ENCODE assay signal across 8 mouse cellular contexts in genomic region chr19:7064571-7064970, GRCm38 (mm10). TPM values are rescaled to one million over a fixed set of nuclear protein-coding genes. Genes with fewer than 3 reads are reported as not detected.
A peak's percentile ranks its signal among the peaks of the same experiment; 100 is the strongest.
DNase-seq lines count a peak whose midpoint lies in the region; ATAC-seq and TF ChIP-seq lines count a peak whose summit lies in the region.

No protein-coding gene starts in this region.

- H3K9ac ChIP-seq in CH12.LX (ENCODE audit: insufficient read depth, low read depth) = no peak overlapping the region
- peak overlapping the region; percentile 6; the same call in 1 of the 2 replicates for H3K9ac ChIP-seq in forebrain, embryonic 11.5 days (ENCODE audit: low read length)
- no peak overlapping the region for H3K9ac ChIP-seq in liver, postnatal 0 days (replicated peaks)
- H3K9ac ChIP-seq in neural tube, embryonic 15.5 days (replicated peaks) = no peak overlapping the region

- TF ChIP-seq RAD21 in CH12.LX (IDR thresholded peaks at IDR 0.05; ENCODE audit: low read depth, low read length) = peak; percentile 88

- no peaks in the 10 kb centered on the region for H3K79me2 ChIP-seq in CH12.LX (replicated peaks; ENCODE audit: control insufficient read depth, extremely low read depth, insufficient read depth, poor library complexity, severe bottlenecking)

- TF ChIP-seq POLR2A in CH12.LX (IDR thresholded peaks at IDR 0.05; ENCODE audit: low read depth, low read length) = no peak

- intact Hi-C loops in heart, postnatal 25 days (cut with DNase I) = loop anchor here (1.0 to 10.0 kb wide), 3 partner anchors 132 to 370 kb away; partner anchors contain the start of gene Mark2

- H3K27me3 ChIP-seq in CH12.LX (replicated peaks) = peaks cover 60% of the 10 kb centered on the region
- peaks cover 6% of the 10 kb centered on the region; the same call in 1 of the 2 replicates for H3K27me3 ChIP-seq in forebrain, embryonic 11.5 days (ENCODE audit: control insufficient read depth, insufficient read depth, low read length)
- H3K27me3 ChIP-seq in liver, postnatal 0 days (ENCODE audit: insufficient read depth, low read length) = peaks cover 12% of the 10 kb centered on the region
- peaks cover 17% of the 10 kb centered on the region for H3K27me3 ChIP-seq in neural tube, embryonic 15.5 days (replicated peaks)

- dilution Hi-C loops in CH12.LX (cut with MboI; ENCODE audit: extremely low pct_ligation_motif_present, extremely low pct_unique_long_range_greater_than_20kb, low sequenced_read_pairs) = no loop called here

- TF ChIP-seq CTCF in CH12.LX (conservative IDR thresholded peaks at IDR 0.05 in 1 of 2, IDR thresholded peaks at IDR 0.05 in 1 of 2; ENCODE audit: low read depth in 2 of 2, low read length in 2 of 2) = peak; percentile 94 to 97
- peak; percentile 100 for TF ChIP-seq CTCF in liver, postnatal 0 days (IDR thresholded peaks at IDR 0.05; ENCODE audit: low read depth)

- DNase-seq in CH12.LX (ENCODE audit: extremely low read depth) = peak; percentile 84
- peak; percentile 60 for DNase-seq in c-Kit-negative CD71-positive TER-119-positive erythroid progenitor cells, embryonic 14.5 days (ENCODE audit: low read depth, low spot score)
- DNase-seq in forebrain, embryonic 11.5 days (ENCODE audit: low spot score) = peak; percentile 94
- peak; percentile 40 for DNase-seq in heart, postnatal 25 days (ENCODE audit: low spot score)
- peak; percentile 84 for DNase-seq in layer of hippocampus, adult 11-12 months (ENCODE audit: low spot score)
- peak; percentile 90 for DNase-seq in liver, postnatal 0 days
- peak; percentile 93 for DNase-seq in testis, postnatal 10 days (ENCODE audit: low spot score)

- in situ Hi-C loops in CH12.LX (cut with MboI; ENCODE audit: low pct_ligation_motif_present, low pct_unique_long_range_greater_than_20kb, low sequenced_read_pairs) = loop anchor here (25.0 kb wide), 1 partner anchor 348 kb away; the partner anchor contains the start of gene 2700081O15Rik

- peak; percentile 63; the same call in 1 of the 2 replicates for ATAC-seq in forebrain, embryonic 11.5 days (replicated peaks; ENCODE audit: low FRiP score)
- ATAC-seq in liver, postnatal 0 days = peak; percentile 67
- ATAC-seq in neural tube, embryonic 15.5 days (ENCODE audit: low FRiP score) = peak; percentile 64; the same call in 1 of the 2 replicates

- no peak for TF ChIP-seq EP300 in CH12.LX (IDR thresholded peaks at IDR 0.05; ENCODE audit: low read length)
- no peak for TF ChIP-seq EP300 in liver, postnatal 0 days (IDR thresholded peaks at IDR 0.05; ENCODE audit: low read depth)

- 1% methylated on average over 3 of the region's 3 CpGs for WGBS in forebrain, embryonic 11.5 days
- 0% methylated on average over 3 of the region's 3 CpGs for WGBS in liver, postnatal 0 days (ENCODE audit: insufficient replicate concordance)
- WGBS in neural tube, embryonic 15.5 days = 4% methylated on average over 3 of the region's 3 CpGs

- no peak overlapping the region for H3K27ac ChIP-seq in CH12.LX (ENCODE audit: insufficient read depth, low read depth)
- H3K27ac ChIP-seq in forebrain, embryonic 11.5 days (ENCODE audit: low read depth, low read length) = no peak overlapping the region
- no peak overlapping the region for H3K27ac ChIP-seq in liver, postnatal 0 days (ENCODE audit: low read depth)
- H3K27ac ChIP-seq in neural tube, embryonic 15.5 days (replicated peaks) = no peak overlapping the region

- H3K4me1 ChIP-seq in CH12.LX (ENCODE audit: control insufficient read depth in 1 of 2, insufficient read depth in 2 of 2) = peaks cover 12 to 14% of the 10 kb centered on the region in 2 experiments
- peaks cover 35% of the 10 kb centered on the region for H3K4me1 ChIP-seq in forebrain, embryonic 11.5 days (replicated peaks; ENCODE audit: control insufficient read depth, insufficient read depth, low read length)
- H3K4me1 ChIP-seq in liver, postnatal 0 days (ENCODE audit: insufficient read depth) = peaks cover 17% of the 10 kb centered on the region
- peaks cover 49% of the 10 kb centered on the region for H3K4me1 ChIP-seq in neural tube, embryonic 15.5 days

- no peak overlapping the region for H3K4me3 ChIP-seq in CH12.LX (replicated peaks in 1 of 3; ENCODE audit: low read depth in 2 of 3, low read length in 2 of 3, poor library complexity in 1 of 3)
- H3K4me3 ChIP-seq in forebrain, embryonic 11.5 days (ENCODE audit: low read depth, low read length) = no peak overlapping the region
- H3K4me3 ChIP-seq in liver, postnatal 0 days (ENCODE audit: low read depth, low read length) = no peak overlapping the region
- no peak overlapping the region for H3K4me3 ChIP-seq in neural tube, embryonic 15.5 days (replicated peaks)

- no peaks in the 10 kb centered on the region for H3K9me3 ChIP-seq in CH12.LX (replicated peaks; ENCODE audit: low read length)
- H3K9me3 ChIP-seq in forebrain, embryonic 11.5 days (ENCODE audit: control insufficient read depth, low read length) = no peaks in the 10 kb centered on the region
- H3K9me3 ChIP-seq in liver, postnatal 0 days (ENCODE audit: low read length) = no peaks in the 10 kb centered on the region
- no peaks in the 10 kb centered on the region for H3K9me3 ChIP-seq in neural tube, embryonic 15.5 days (replicated peaks)

- no peak overlapping the region for H3K4me2 ChIP-seq in CH12.LX (ENCODE audit: insufficient read depth, low read depth, poor library complexity, severe bottlenecking)
- H3K4me2 ChIP-seq in forebrain, embryonic 11.5 days (ENCODE audit: low read depth, low read length, severe bottlenecking) = no peak overlapping the region
- no peak overlapping the region for H3K4me2 ChIP-seq in liver, postnatal 0 days (ENCODE audit: low read depth, low read length)
- H3K4me2 ChIP-seq in neural tube, embryonic 15.5 days = no peak overlapping the region

- no peaks in the 10 kb centered on the region for H3K36me3 ChIP-seq in CH12.LX (replicated peaks in 1 of 2; ENCODE audit: control insufficient read depth in 1 of 2, insufficient read depth in 1 of 2, low read length in 1 of 2)
- no peaks in the 10 kb centered on the region for H3K36me3 ChIP-seq in forebrain, embryonic 11.5 days (ENCODE audit: control insufficient read depth, insufficient read depth, low read length)
- H3K36me3 ChIP-seq in liver, postnatal 0 days (replicated peaks; ENCODE audit: insufficient read depth, low read length) = no peaks in the 10 kb centered on the region
- no peaks in the 10 kb centered on the region for H3K36me3 ChIP-seq in neural tube, embryonic 15.5 days

TF ChIP-seq in CH12.LX, 34 proteins besides CTCF, POLR2A, EP300 and RAD21:
- TF ChIP-seq ELF1 (IDR thresholded peaks at IDR 0.05; ENCODE audit: low read depth, low read length) (no peak), TCF12 (IDR thresholded peaks at IDR 0.05; ENCODE audit: low read depth, low read length) (no peak), MAZ (IDR thresholded peaks at IDR 0.05; ENCODE audit: low read depth, low read length) (no peak), MAFK (IDR thresholded peaks at IDR 0.05; ENCODE audit: insufficient replicate concordance, low read length) (no peak), PAX5 (IDR thresholded peaks at IDR 0.05; ENCODE audit: low read length) (no peak), ZC3H11A (IDR thresholded peaks at IDR 0.05; ENCODE audit: low read depth, low read length) (no peak), SMC3 (IDR thresholded peaks at IDR 0.05; ENCODE audit: low read depth, low read length) (peak; percentile 87), GABPA (IDR thresholded peaks at IDR 0.05; ENCODE audit: insufficient replicate concordance, low read depth, low read length) (no peak), MYC (IDR thresholded peaks at IDR 0.05; ENCODE audit: low read depth, low read length) (0 out of 2 replicates have a peak, but pooled peaks have one; percentile 33)

RNA-seq across cellular contexts. Expression of gene Macrod1, which starts 8.0 kb away (rescaled TPM):
- total RNA-seq in CH12.LX (2012; rRNA removed) = not detected in 2 replicates
- total RNA-seq in CH12.LX (2014; rRNA removed) = not detected in 2 replicates
- 1.00 and 1.0 TPM in 2 replicates for polyA plus RNA-seq in CH12.LX (2012; ENCODE audit: insufficient read length, low read depth)
- 3.6 and 4.0 TPM in 2 replicates for polyA plus RNA-seq in forebrain, embryonic 11.5 days (2014; fragmentation: Nextera tagmentation; extraction: Ambion mirVana)
- 100 to 1,000 TPM; 240 to 243 TPM for total RNA-seq in heart, postnatal 25 days (2021)
- polyA plus RNA-seq in liver, postnatal 0 days (2015; fragmentation: Nextera tagmentation; extraction: Ambion mirVana) = 11.7 and 14.9 TPM in 2 replicates
- 7.2 and 7.7 TPM in 2 replicates for polyA plus RNA-seq in neural tube, embryonic 15.5 days (2015; fragmentation: Nextera tagmentation; extraction: Ambion mirVana)

RNA-seq across cellular contexts. Expression of gene Stip1, which starts 24.8 kb away (rescaled TPM):
- total RNA-seq in CH12.LX (2012; rRNA removed) = 178 and 246 TPM in 2 replicates
- total RNA-seq in CH12.LX (2014; rRNA removed) = 200 and 202 TPM in 2 replicates
- 314 and 344 TPM in 2 replicates for polyA plus RNA-seq in CH12.LX (2012; ENCODE audit: insufficient read length, low read depth)
- 428 and 444 TPM in 2 replicates for polyA plus RNA-seq in forebrain, embryonic 11.5 days (2014; fragmentation: Nextera tagmentation; extraction: Ambion mirVana)
- 100 to 1,000 TPM; 110 to 129 TPM for total RNA-seq in heart, postnatal 25 days (2021)
- polyA plus RNA-seq in liver, postnatal 0 days (2015; fragmentation: Nextera tagmentation; extraction: Ambion mirVana) = 47.2 and 51.4 TPM in 2 replicates
- polyA plus RNA-seq in neural tube, embryonic 15.5 days (2015; fragmentation: Nextera tagmentation; extraction: Ambion mirVana) = 210 and 232 TPM in 2 replicates

RNA-seq across cellular contexts. Expression of gene Flrt1, which starts 41.0 kb away (rescaled TPM):
- total RNA-seq in CH12.LX (2012; rRNA removed) = not detected in 2 replicates
- not detected in 2 replicates for total RNA-seq in CH12.LX (2014; rRNA removed)
- polyA plus RNA-seq in CH12.LX (2012; ENCODE audit: insufficient read length, low read depth) = not detected in 2 replicates
- polyA plus RNA-seq in forebrain, embryonic 11.5 days (2014; fragmentation: Nextera tagmentation; extraction: Ambion mirVana) = 7.7 and 9.0 TPM in 2 replicates
- total RNA-seq in heart, postnatal 25 days (2021) = 1 to 10 TPM; 1.1 to 1.4 TPM
- polyA plus RNA-seq in liver, postnatal 0 days (2015; fragmentation: Nextera tagmentation; extraction: Ambion mirVana) = 0.12 and 0.21 TPM in 2 replicates
- polyA plus RNA-seq in neural tube, embryonic 15.5 days (2015; fragmentation: Nextera tagmentation; extraction: Ambion mirVana) = 10.5 and 10.9 TPM in 2 replicates

RNA-seq across cellular contexts. Expression of gene Fermt3, which starts 45.3 kb away (rescaled TPM):
- total RNA-seq in CH12.LX (2012; rRNA removed) (57.4 and 58.4 TPM in 2 replicates), CH12.LX (2014; rRNA removed) (47.0 and 58.7 TPM in 2 replicates)
- 65.1 and 67.3 TPM in 2 replicates for polyA plus RNA-seq in CH12.LX (2012; ENCODE audit: insufficient read length, low read depth)
- polyA plus RNA-seq in forebrain, embryonic 11.5 days (2014; fragmentation: Nextera tagmentation; extraction: Ambion mirVana) = 8.0 and 8.5 TPM in 2 replicates
- total RNA-seq in heart, postnatal 25 days (2021) = 1 to 10 TPM; 4.4 to 4.7 TPM
- 60.5 and 70.2 TPM in 2 replicates for polyA plus RNA-seq in liver, postnatal 0 days (2015; fragmentation: Nextera tagmentation; extraction: Ambion mirVana)
- polyA plus RNA-seq in neural tube, embryonic 15.5 days (2015; fragmentation: Nextera tagmentation; extraction: Ambion mirVana) = 4.6 and 19.6 TPM in 2 replicates

Comparison
In these comparisons a context has a peak if more than half of its experiments do, and no peak if none do; other contexts are left out.
1. DNase-seq: peak in every context shown above with its lines; median percentile 94 in forebrain, embryonic 11.5 days; 93 in testis, postnatal 10 days; 90 in liver, postnatal 0 days; 84 in CH12.LX; 84 in layer of hippocampus, adult 11-12 months; 60 in c-Kit-negative CD71-positive TER-119-positive erythroid progenitor cells, embryonic 14.5 days; 40 in heart, postnatal 25 days.